Mouse (Mus musculus) liver (tissue): ENCODE measurements around the gene Mafk.

ENCODE experiments used
- DNase-seq: peaks from one replicate; pipeline ENCODE4 v3.0.0-alpha.2; 2020; ENCODE audit warnings: mixed read lengths

Mafk gene

DNA sequence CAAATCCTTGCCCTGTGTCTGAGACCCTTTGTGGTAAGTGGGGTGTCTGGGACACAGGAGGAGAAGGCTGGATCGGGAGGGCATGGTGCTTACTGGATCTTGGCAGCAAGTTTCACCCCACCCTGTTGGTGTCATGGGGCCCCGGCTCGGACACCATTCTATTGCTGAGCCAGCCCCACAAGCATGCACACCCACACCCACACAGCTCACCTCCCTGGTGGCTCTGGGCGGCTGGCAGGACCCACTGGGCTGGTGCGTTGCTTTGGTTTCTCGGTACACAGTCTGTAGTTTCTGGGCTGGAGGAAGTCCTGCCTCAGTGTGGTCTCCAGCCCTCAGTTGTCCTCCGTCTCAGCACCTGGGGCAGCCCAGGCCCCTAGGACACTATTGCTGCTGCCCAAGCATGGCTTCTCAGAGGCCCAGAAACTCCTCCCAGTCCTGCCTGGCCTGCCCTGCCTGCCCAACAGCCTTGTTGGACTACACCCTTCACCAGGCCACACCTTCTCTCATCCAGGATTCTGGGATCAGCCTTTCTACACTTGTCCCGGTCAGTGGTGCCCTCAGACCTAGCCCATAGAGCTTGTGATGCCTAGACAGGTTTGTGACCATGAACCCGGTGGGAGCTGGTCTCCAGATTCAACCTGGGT lies 28.3 kb downstream of the Mafk start, which contains the start of gene Tmem184a:
Gene Tmem184a (minus strand): TSS at position 380 of the 644 bp plus-strand sequence.
- DNase-seq, result no peak

DNA sequence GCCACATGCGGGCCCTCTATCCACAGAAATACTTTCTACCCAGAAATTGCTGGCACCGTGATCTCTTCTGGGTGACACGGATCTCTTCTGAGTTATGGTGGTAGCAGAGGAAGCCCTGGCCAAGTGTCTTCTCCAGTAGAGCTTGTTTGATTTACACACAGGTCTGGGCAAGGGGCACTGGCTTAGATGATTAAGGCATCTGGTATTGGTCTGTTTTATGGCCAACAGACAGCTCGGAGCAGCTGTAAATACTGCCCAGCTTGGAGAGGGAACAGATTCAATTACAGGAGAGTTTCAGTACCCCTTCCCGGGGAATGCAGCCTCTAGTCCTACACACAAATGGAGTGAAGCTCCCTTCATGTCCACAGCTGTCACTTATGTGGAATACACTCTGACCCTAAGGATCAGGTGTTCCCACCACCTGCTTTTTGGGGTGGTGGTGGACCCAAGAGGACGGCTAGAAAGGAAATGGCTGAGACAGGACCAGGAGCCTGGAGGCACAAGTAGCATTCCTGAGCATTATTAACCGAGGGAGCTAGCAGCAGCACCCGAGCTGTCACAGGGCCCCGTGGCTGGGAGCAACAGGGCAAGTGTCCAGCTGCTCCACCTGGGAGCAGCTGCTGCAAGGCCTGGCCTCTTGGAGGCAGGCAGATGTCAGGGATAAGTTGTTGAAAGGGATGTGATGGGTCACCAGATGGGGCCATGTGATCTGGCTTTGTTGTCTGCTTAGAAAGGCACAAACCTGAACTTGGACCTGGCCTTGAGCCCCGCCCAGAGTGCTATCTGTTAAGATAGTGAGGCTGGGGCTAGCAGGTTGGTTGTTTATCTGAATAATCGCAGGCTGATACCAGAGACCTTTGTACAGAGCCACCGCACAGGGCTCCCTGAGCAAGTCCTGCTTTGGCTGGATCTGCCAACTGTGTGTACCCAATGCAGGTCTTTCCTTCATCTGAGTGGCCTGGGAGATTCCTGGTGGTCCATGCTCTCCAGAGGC lies 30.4 kb downstream of the Mafk start:
- DNase-seq, result no peak

GRCm38 (mm10) chr5:139824531-139824930 lies 33.2 kb downstream of the Mafk start:
- DNase-seq, result no peak

GRCm38 (mm10) chr5:139825947-139826346 lies 34.6 kb downstream of the Mafk start:
- DNase-seq, result no peak

DNA sequence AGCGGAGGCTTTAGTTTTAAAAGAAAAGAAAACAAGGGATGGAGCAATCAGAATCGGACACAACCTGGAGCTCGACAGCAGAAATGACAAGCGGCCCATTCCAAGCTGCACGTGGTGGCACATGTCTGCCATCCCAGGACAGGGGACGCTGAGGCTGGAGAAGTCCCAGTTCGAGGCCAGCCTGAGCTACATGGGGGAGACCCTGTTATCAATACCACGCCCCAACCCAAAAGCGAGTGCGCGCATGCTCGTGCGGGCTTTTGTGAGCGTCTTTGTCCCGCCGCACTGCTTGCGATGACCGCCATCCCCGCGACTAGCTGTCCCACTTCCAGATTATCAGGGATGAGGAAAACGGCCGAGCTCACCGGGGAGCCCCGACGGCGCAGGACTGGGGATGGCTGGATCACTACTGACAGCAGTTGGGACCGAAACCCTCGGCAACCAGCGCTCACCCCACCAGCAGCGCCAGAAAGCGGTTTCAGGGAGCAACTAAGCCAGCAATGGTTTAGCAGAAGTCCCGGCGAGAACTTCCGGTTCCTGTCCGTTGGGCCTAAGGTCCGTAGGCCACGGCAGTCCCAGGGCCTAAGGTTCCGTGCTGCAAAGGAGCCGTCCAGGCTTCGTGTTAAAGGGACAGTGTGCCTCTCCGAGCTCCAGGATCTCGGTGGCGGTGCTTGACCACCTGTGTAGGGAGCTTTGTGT lies 35.2 kb downstream of the Mafk start, which contains the start of the genes Gm26938 and Psmg3:
Gene Gm26938 (minus strand): TSS at position 51 of the 699 bp plus-strand sequence.
Gene Psmg3 (minus strand): TSS at position 529 of the 699 bp plus-strand sequence.
- peak; percentile 85 for DNase-seq

DNA sequence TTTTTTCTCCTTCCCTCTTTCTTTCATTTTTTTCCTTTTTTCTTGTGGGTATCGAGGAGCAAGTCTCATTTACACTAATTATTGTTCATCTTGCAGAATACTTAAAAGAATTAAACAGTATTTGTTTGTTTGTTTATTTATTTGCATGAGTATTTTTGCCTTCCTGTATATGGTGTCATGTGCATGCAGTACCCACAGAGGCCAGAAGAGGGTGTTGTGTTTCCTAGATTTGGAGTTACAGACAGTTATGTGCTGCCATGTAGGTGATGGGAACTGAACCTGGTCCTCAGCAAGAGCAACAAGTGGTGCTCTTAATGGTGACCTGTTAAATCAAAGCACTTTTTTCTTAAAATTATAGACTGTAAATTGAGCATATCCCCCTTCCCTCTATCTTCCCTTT lies 36.3 kb downstream of the Mafk start:
- DNase-seq, result no peak

GRCm38 (mm10) chr5:139829384-139829783 lies 38.1 kb downstream of the Mafk start:
- DNase-seq, result no peak

DNA sequence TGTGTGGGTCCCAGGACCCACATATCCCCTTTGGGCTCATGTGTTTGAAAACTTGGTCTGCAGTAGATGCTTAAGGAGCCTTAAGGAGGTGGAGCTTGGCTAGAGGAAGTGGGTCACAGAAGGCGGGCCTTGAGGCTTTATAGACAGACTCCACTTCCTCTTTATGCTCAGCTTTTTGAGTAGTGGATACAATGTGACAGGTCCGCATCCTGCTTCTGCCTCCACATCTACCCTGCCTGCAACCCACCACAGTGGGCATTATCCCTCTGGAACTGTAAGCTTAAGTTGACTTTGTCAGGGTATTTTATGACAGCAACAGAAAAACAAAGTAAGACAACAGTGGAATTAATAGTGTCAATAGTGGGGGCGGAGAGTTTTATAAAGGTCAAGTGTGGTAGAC lies 39.4 kb downstream of the Mafk start:
- DNase-seq, result no peak

- no peak for DNase-seq
Measured at GRCm38 (mm10) chr5:139832125-139832524, 40.8 kb downstream of the Mafk start.

- DNase-seq, result no peak
Measured at GRCm38 (mm10) chr5:139835706-139836105, 44.4 kb downstream of the Mafk start.

DNA sequence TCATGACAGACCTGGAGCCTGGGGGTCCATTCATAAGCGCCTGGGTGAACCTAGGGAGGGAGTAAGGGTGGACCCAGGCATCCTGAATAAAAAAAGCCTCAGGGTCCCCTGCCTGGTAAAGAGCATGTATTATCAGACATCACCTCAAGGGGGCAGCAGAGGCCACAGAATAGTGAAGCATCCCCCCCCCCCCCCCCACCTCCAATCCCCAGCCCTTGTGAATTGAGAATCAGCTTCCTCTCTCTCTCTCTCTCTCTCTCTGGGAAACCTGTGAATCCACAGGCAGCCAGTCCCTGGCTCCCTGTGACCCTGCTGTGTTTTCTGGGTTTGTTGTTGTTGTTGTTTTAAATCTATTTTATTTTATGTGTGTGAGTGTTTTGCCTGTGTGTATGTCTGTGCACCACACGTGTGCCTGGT lies 47.2 kb downstream of the Mafk start:
- peak; percentile 66 for DNase-seq

DNA sequence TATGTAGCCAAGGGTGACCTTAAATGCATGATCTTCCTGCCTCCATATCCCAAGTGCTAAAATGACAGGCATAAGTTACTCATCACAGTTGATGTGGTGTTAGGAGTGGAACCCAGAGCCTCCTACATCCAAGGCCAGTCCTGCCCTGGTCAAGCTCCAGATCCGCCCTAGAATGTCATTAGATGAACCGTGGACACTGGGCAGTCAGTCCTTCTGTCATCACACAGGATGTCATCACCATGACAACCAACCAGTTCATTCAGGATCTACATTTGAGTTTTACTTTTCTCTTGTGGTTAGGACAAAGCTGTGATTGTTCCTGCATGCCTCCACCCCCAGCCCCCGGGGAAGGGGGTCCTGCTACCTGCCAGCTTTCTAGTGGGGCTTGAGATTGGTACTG lies 47.8 kb downstream of the Mafk start:
- no peak for DNase-seq

DNA sequence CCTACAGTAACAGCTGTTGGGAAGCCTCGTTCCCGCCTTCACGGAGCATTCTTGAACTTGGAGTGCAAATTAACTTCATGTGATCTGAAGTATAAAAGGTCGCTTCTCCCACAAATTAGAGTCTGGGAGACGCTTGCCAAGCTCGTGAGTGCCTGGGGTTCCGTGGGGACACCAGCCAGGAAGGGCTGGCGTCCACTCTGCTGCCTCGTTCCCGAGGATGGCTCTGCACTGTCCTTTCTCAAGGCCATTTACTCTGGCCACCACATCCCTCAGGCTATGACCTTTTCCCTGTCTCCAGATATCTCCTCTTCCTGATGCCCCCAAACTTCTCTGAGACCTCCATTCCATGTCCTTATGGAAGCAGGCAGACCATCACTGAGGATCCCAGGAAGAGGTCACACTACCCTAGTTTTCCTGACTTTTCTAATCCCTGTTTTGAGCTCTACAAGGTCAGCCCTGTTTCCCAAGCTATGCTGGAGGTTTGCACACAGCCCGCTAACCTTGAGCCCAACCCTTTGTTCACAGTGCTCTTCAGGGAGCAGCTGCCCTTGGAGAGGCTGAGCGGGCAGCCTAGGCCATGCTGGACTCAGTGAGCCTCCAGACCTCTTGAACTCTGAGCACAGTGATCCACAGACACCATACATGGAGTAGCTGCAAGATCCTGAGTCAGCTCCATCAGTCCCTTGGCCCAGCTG lies 58.5 kb downstream of the Mafk start:
- no peak for DNase-seq
